8 mouse cellular contexts compared by ENCODE assay signal in the genomic region with DNA sequence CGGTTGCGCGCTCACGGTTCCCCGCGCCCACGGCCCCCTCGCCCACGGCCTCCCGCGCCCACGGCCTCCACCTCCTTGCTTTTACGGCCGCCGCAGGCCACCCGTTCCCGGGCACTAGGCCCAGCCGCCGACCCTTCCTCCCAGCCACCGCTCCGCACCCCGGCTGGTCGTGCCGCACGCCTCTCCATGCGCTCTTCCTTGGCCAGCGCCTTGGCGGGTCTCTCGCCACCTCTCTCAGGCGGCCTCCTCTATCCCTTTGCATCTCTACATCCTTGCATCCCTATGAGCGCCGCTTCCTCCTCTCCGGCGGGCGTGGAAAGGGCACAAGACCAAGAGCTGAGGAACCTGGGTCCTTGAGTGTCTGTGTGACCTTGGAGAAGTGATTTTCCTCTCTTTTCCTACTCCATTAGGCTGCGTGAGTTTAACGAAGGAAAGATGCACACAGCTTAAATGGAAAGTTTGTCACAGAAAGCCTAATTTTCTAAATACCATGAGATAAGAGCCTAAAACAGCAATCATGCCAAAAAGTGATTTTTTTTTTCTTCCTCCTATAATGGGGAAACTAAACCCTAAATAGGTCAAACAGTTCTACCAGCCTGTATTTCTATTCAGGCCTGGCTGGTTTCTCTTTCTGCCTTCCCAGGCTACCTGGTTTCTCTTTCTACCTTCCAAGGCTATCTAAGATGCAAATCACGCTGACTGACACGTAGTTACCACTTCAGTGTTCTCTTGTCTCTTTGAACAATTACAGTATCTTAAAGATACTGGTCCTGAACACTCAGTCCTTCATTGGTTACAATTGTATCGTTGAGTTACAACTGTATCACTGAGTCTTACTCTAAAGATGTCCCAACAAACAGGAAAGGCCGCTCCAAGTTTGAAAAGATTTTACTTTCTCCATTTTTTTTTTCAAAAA. TPM values are rescaled to one million over a fixed set of nuclear protein-coding genes. Genes with fewer than 3 reads are reported as not detected.
DNase-seq lines count a peak whose midpoint lies in the region; ATAC-seq and TF ChIP-seq lines count a peak whose summit lies in the region.

No protein-coding gene starts in this region.

- H3K9me3 ChIP-seq in G1E (replicated peaks), result no peaks in the 10 kb centered on the region
- H3K9me3 ChIP-seq in stomach, embryonic 14.5 days (ENCODE audit: control insufficient read depth, low read depth, low read length), result no peaks in the 10 kb centered on the region

- H3K4me2 ChIP-seq in stomach, embryonic 14.5 days (replicated peaks; ENCODE audit: low read depth, low read length), result peak overlapping the region; percentile 93

- no peak for ATAC-seq in CD4-positive, CD25-positive, alpha-beta regulatory T cell, adult 4 months
- no peak for ATAC-seq in G1E (ENCODE audit: extremely low read depth, insufficient number of reproducible peaks, low FRiP score, poor library complexity, severe bottlenecking)
- ATAC-seq in megakaryocyte, adult 5-6 weeks (ENCODE audit: poor library complexity, severe bottlenecking), result peak; percentile 26; the same call in 1 of the 2 replicates
- ATAC-seq in stomach, embryonic 14.5 days (ENCODE audit: insufficient number of reproducible peaks, insufficient read depth, low FRiP score, low read depth), result peak; percentile 51; the same call in 1 of the 2 replicates

- no peak for TF ChIP-seq CTCF in G1E (IDR thresholded peaks at IDR 0.05; ENCODE audit: low read depth, low read length)
- TF ChIP-seq CTCF in cortical plate, adult 2 months (IDR thresholded peaks at IDR 0.05; ENCODE audit: extremely low read depth, insufficient read depth, low read length), result no peak

- H3K36me3 ChIP-seq in G1E (replicated peaks), result no peaks in the 10 kb centered on the region
- no peaks in the 10 kb centered on the region for H3K36me3 ChIP-seq in stomach, embryonic 14.5 days (ENCODE audit: control insufficient read depth, insufficient read depth, low read length)

- peak overlapping the region; percentile 67 for H3K9ac ChIP-seq in stomach, embryonic 14.5 days (replicated peaks; ENCODE audit: low read depth, low read length)

- no peak for TF ChIP-seq POLR2A in cortical plate, adult 2 months (IDR thresholded peaks at IDR 0.05; ENCODE audit: extremely low read depth, insufficient read depth, low read length)

- peaks cover 16% of the 10 kb centered on the region for H3K4me1 ChIP-seq in G1E (ENCODE audit: insufficient read depth, low read depth, low read length)
- no peaks in the 10 kb centered on the region for H3K4me1 ChIP-seq in cortical plate, adult 2 months (ENCODE audit: control insufficient read depth, insufficient read depth, low read length)
- H3K4me1 ChIP-seq in stomach, embryonic 14.5 days (ENCODE audit: control insufficient read depth, insufficient read depth, low read length), result peaks cover 3% of the 10 kb centered on the region; the same call in 1 of the 2 replicates

- WGBS in stomach, embryonic 14.5 days, result 13% methylated on average over 26 of the region's 41 CpGs

- intact Hi-C loops in heart, postnatal 10 days (cut with DNase I), result loop anchor here (1.0 kb wide), 1 partner anchor 36 kb away; no protein-coding TSS in a partner anchor

- peak overlapping the region; percentile 82 for H3K4me3 ChIP-seq in G1E (ENCODE audit: low read depth, low read length)
- peak overlapping the region; percentile 79 for H3K4me3 ChIP-seq in cortical plate, adult 2 months (ENCODE audit: insufficient read depth, low read length)
- H3K4me3 ChIP-seq in stomach, embryonic 14.5 days (ENCODE audit: low read depth, low read length), result peak overlapping the region; percentile 77

- H3K27me3 ChIP-seq in G1E (ENCODE audit: insufficient read depth, low read length), result peaks cover 31% of the 10 kb centered on the region
- H3K27me3 ChIP-seq in stomach, embryonic 14.5 days (ENCODE audit: control insufficient read depth, insufficient read depth, low read length), result no peaks in the 10 kb centered on the region

- peak; percentile 8 for DNase-seq in CD4-positive, CD25-positive, alpha-beta regulatory T cell, adult 2 months (ENCODE audit: low read depth, low spot score)
- peak; percentile 36 for DNase-seq in G1E (ENCODE audit: low spot score)
- peak; percentile 30 to 46 for DNase-seq in heart, postnatal 10 days
- DNase-seq in layer of hippocampus, postnatal 36 days, result peak; percentile 40 to 42

- H3K27ac ChIP-seq in cortical plate, adult 2 months (ENCODE audit: insufficient read depth, low read length), result peak overlapping the region; percentile 52
- H3K27ac ChIP-seq in stomach, embryonic 14.5 days (ENCODE audit: low read length), result no peak overlapping the region

RNA-seq across cellular contexts. Expression of gene Srpk2, which starts 8.0 kb away (rescaled TPM):
- polyA plus RNA-seq in CD4-positive, CD25-positive, alpha-beta regulatory T cell, adult 4 months (2017; shearing (Covaris generic)), result 10 to 100 TPM; 85.5 to 86.7 TPM
- total RNA-seq in G1E (2014; fragmentation: Nextera tagmentation), result 63.5 and 65.6 TPM in 2 replicates
- total RNA-seq in G1E (2017), result 65.8 and 76.4 TPM in 2 replicates
- polyA plus RNA-seq in G1E (2012), result 10.1 and 11.1 TPM in 2 replicates
- polyA plus RNA-seq in cortical plate, adult 2 months (2012; rRNA removed), result 91.5 and 92.6 TPM in 2 replicates
- 10 to 100 TPM; 48.6 to 53.2 TPM for total RNA-seq in heart, postnatal 10 days (2021)
- 100 to 1,000 TPM; 155 to 160 TPM for total RNA-seq in layer of hippocampus, postnatal 36 days (2021)
- 42.0 and 46.9 TPM in 2 replicates for total RNA-seq in megakaryocyte, adult 5-6 weeks (2015)
- 52.8 and 62.8 TPM in 2 replicates for total RNA-seq in megakaryocyte, adult 5-6 weeks (2017)
- polyA plus RNA-seq in stomach, embryonic 14.5 days (2014; fragmentation: Nextera tagmentation; extraction: Ambion mirVana), result 58.4 and 61.8 TPM in 2 replicates

Comparison
In these comparisons a context has a peak if more than half of its experiments do, and no peak if none do; other contexts are left out.
1. ATAC-seq: peak in megakaryocyte, adult 5-6 weeks (single experiment) and stomach, embryonic 14.5 days (single experiment); none in CD4-positive, CD25-positive, alpha-beta regulatory T cell, adult 4 months (single experiment) and G1E (single experiment).
2. Peak in every context shown above with its lines, with median percentiles within 50 percentile points of each other: DNase-seq and H3K4me3 ChIP-seq.